Mouse (Mus musculus) limb, embryonic 12.5 days (tissue): ENCODE measurements around the gene Atp5k. TPM values are rescaled to one million over a fixed set of nuclear protein-coding genes. Genes with fewer than 3 reads are reported as not detected.

Experiments used
- ATAC-seq: fragments of 200-750 bp; cut with Nextera tagmentation; 2 replicates; pipeline ENCODE4 v1.8.0; 2017; ENCODE audit warnings: low read depth, moderate TSS enrichment; ENCODE audit not compliant: insufficient number of reproducible peaks, insufficient read depth, low FRiP score, low TSS enrichment
- H3K27ac ChIP-seq: fragments of 300-500 bp; sonication (generic); 2 replicates; pipeline ENCODE4 v1.5.1; 2016; ENCODE audit warnings: mild to moderate bottlenecking, moderate library complexity
- H3K27me3 ChIP-seq: fragments of 300-500 bp; sonication (generic); 2 replicates; pipeline ENCODE4 v1.6.1; 2016; ENCODE audit warnings: mild to moderate bottlenecking, moderate library complexity
- H3K36me3 ChIP-seq: fragments of 300-500 bp; sonication (generic); 2 replicates; pipeline ENCODE4 v1.6.1; 2016; ENCODE audit warnings: mild to moderate bottlenecking, moderate library complexity
- H3K4me1 ChIP-seq: fragments of 300-500 bp; sonication (generic); replicated peaks from 2 replicates; pipeline ENCODE4 v1.6.1; 2016
- H3K4me2 ChIP-seq: fragments of 300-500 bp; sonication (generic); 2 replicates; pipeline ENCODE4 v1.6.1; 2016; ENCODE audit warnings: mild to moderate bottlenecking, moderate library complexity
- H3K4me3 ChIP-seq: fragments of 300-500 bp; sonication (generic); replicated peaks from 2 replicates; pipeline ENCODE4 v1.5.1; 2016; ENCODE audit warnings: mild to moderate bottlenecking
- H3K9ac ChIP-seq: fragments of 300-500 bp; sonication (generic); replicated peaks from 2 replicates; pipeline ENCODE4 v1.6.1; 2016; ENCODE audit warnings: mild to moderate bottlenecking, moderate library complexity
- H3K9me3 ChIP-seq: fragments of 300-500 bp; sonication (generic); 2 replicates; pipeline ENCODE4 v1.6.1; 2016; ENCODE audit warnings: mild to moderate bottlenecking, moderate library complexity
- WGBS: fragments of 180-500 bp; shearing (Covaris S2); methylation state at CpG from one replicate; pipeline ENCODE4 v1.1.7; 2016; 5-methylcytosine and 5-hydroxymethylcytosine counted together
- polyA plus RNA-seq: library from polyadenylated mRNA; unstranded; fragments of >200 nt; fragmentation: Nextera tagmentation; extraction: Ambion mirVana; gene quantifications from 2 replicates; pipeline ENCODE4 v1.2.1, GENCODE M21; 2016

Gene Atp5k
- 475 and 510 TPM in 2 replicates for polyA plus RNA-seq

GRCm38 (mm10) chr5:108433804-108434587, at the start of gene Atp5k:
Gene Atp5k (minus strand): TSS chr5:108434448.
- peak within 1 kb of the TSS; percentile 82 for H3K4me3 ChIP-seq
- no peaks in the 10 kb centered on the region for H3K9me3 ChIP-seq
- 0 out of 2 replicates have a peak within 1 kb of the TSS, but pooled peaks have one; percentile 23 for H3K27ac ChIP-seq
- ATAC-seq = peak; percentile 82
- H3K36me3 ChIP-seq = peaks cover 36% of the 10 kb centered on the region
- H3K4me1 ChIP-seq = peaks cover 11% of the 10 kb centered on the region
- H3K9ac ChIP-seq = peak within 1 kb of the TSS; percentile 89
- H3K27me3 ChIP-seq = peaks cover 13% of the 10 kb centered on the region
- under 1% methylated on average over 42 of the region's 42 CpGs for WGBS
- peak within 1 kb of the TSS; percentile 90 for H3K4me2 ChIP-seq

- no peak overlapping the region for H3K4me2 ChIP-seq
- no peak overlapping the region for H3K9ac ChIP-seq
- H3K9me3 ChIP-seq = no peaks in the 10 kb centered on the region
- WGBS = 93% methylated on average over 6 of the region's 6 CpGs
- H3K4me3 ChIP-seq = no peak overlapping the region
- no peak for ATAC-seq
- no peaks in the 10 kb centered on the region for H3K27me3 ChIP-seq
- H3K4me1 ChIP-seq = no peaks in the 10 kb centered on the region
- peaks cover 67% of the 10 kb centered on the region for H3K36me3 ChIP-seq
- no peak overlapping the region for H3K27ac ChIP-seq
Measured at GRCm38 (mm10) chr5:108483006-108483405, 48.8 kb upstream of the Atp5k start.

GRCm38 (mm10) chr5:108475977-108476376, 41.7 kb upstream of the Atp5k start:
- H3K4me2 ChIP-seq = no peak overlapping the region
- H3K4me3 ChIP-seq = no peak overlapping the region
- peaks cover 81% of the 10 kb centered on the region for H3K36me3 ChIP-seq
- H3K4me1 ChIP-seq = no peaks in the 10 kb centered on the region
- H3K27ac ChIP-seq = no peak overlapping the region
- H3K9ac ChIP-seq = no peak overlapping the region
- H3K27me3 ChIP-seq = no peaks in the 10 kb centered on the region
- ATAC-seq = no peak
- H3K9me3 ChIP-seq = no peaks in the 10 kb centered on the region
- 92% methylated on average over 3 of the region's 3 CpGs for WGBS

- Histone ChIP-seq H3K9me3 (no peaks in the 10 kb centered on the region), H3K4me3 (no peak overlapping the region), H3K36me3 (peaks cover 75% of the 10 kb centered on the region), H3K27me3 (no peaks in the 10 kb centered on the region), H3K9ac (no peak overlapping the region), H3K27ac (no peak overlapping the region), H3K4me1 (peaks cover 9% of the 10 kb centered on the region; the same call in 1 of the 2 replicates), H3K4me2 (no peak overlapping the region)
- 94% methylated on average over 4 of the region's 4 CpGs for WGBS
- no peak for ATAC-seq
Measured at GRCm38 (mm10) chr5:108473737-108474136, 39.5 kb upstream of the Atp5k start.

GRCm38 (mm10) chr5:108469617-108470016, 35.4 kb upstream of the Atp5k start:
- Histone ChIP-seq H3K4me2 (no peak overlapping the region), H3K27me3 (no peaks in the 10 kb centered on the region), H3K4me3 (no peak overlapping the region), H3K4me1 (peaks cover 13% of the 10 kb centered on the region), H3K9ac (no peak overlapping the region), H3K27ac (no peak overlapping the region), H3K9me3 (no peaks in the 10 kb centered on the region), H3K36me3 (peaks cover 37% of the 10 kb centered on the region)
- no peak for ATAC-seq
- 64% methylated on average over 7 of the region's 7 CpGs for WGBS

GRCm38 (mm10) chr5:108466647-108467046, 32.4 kb upstream of the Atp5k start:
- Histone ChIP-seq H3K27me3 (no peaks in the 10 kb centered on the region), H3K9ac (no peak overlapping the region), H3K36me3 (peaks cover 8% of the 10 kb centered on the region), H3K27ac (no peak overlapping the region), H3K4me1 (peaks cover 38% of the 10 kb centered on the region), H3K9me3 (no peaks in the 10 kb centered on the region), H3K4me3 (no peak overlapping the region), H3K4me2 (no peak overlapping the region)
- ATAC-seq = no peak
- 95% methylated on average over 1 of the region's 1 CpGs for WGBS

GRCm38 (mm10) chr5:108465131-108465891, 31.1 kb upstream of the Atp5k start:
- no peaks in the 10 kb centered on the region for H3K9me3 ChIP-seq
- 86% methylated on average over 6 of the region's 6 CpGs for WGBS
- ATAC-seq = no peak
- no peak overlapping the region for H3K9ac ChIP-seq
- no peaks in the 10 kb centered on the region for H3K27me3 ChIP-seq
- H3K4me2 ChIP-seq = no peak overlapping the region
- no peak overlapping the region for H3K27ac ChIP-seq
- H3K4me3 ChIP-seq = no peak overlapping the region
- peaks cover 40% of the 10 kb centered on the region for H3K4me1 ChIP-seq
- peaks cover 3% of the 10 kb centered on the region for H3K36me3 ChIP-seq

- Histone ChIP-seq H3K36me3 (no peaks in the 10 kb centered on the region; the same call in 1 of the 2 replicates), H3K27ac (peak overlapping the region; percentile 88; the same call in 1 of the 2 replicates), H3K4me2 (peak overlapping the region; percentile 99), H3K27me3 (peaks cover 12% of the 10 kb centered on the region), H3K9ac (peak overlapping the region; percentile 98), H3K4me3 (peak overlapping the region; percentile 68), H3K4me1 (peaks cover 27% of the 10 kb centered on the region), H3K9me3 (no peaks in the 10 kb centered on the region)
- no peak for ATAC-seq
- WGBS = 48% methylated on average over 4 of the region's 4 CpGs
Measured at GRCm38 (mm10) chr5:108462446-108462845, 28.2 kb upstream of the Atp5k start.

- peak within 1 kb of the TSS; percentile 68 for H3K4me3 ChIP-seq
- under 1% methylated on average over 59 of the region's 62 CpGs for WGBS
- ATAC-seq = peak; percentile 95
Measured at GRCm38 (mm10) chr5:108461082-108462065, 27.1 kb upstream of the Atp5k start, which contains the start of gene Pcgf3. Gene Pcgf3 (plus strand): TSS chr5:108461232.

GRCm38 (mm10) chr5:108460461-108460860, 26.2 kb upstream of the Atp5k start:
- H3K4me1 ChIP-seq = peaks cover 27% of the 10 kb centered on the region
- ATAC-seq = no peak
- no peaks in the 10 kb centered on the region for H3K36me3 ChIP-seq
- H3K27ac ChIP-seq = no peak overlapping the region
- no peak overlapping the region; the same call in 1 of the 2 replicates for H3K9ac ChIP-seq
- 42% methylated on average over 6 of the region's 6 CpGs for WGBS
- peaks cover 12% of the 10 kb centered on the region for H3K27me3 ChIP-seq
- H3K4me3 ChIP-seq = peak overlapping the region; percentile 68
- H3K4me2 ChIP-seq = peak overlapping the region; percentile 99
- no peaks in the 10 kb centered on the region for H3K9me3 ChIP-seq

More at GRCm38 (mm10) chr5:108461082-108462065, 27.1 kb upstream of the Atp5k start, which contains the start of gene Pcgf3:
- Histone ChIP-seq H3K36me3 (no peaks in the 10 kb centered on the region), H3K4me2 (peak within 1 kb of the TSS; percentile 99), H3K9me3 (no peaks in the 10 kb centered on the region), H3K27ac (peak within 1 kb of the TSS; percentile 88), H3K4me1 (peaks cover 27% of the 10 kb centered on the region), H3K9ac (peak within 1 kb of the TSS; percentile 98), H3K27me3 (peaks cover 12% of the 10 kb centered on the region)
